Comparison of ENCODE assay signal across 32 mouse cellular contexts in the genomic region with DNA sequence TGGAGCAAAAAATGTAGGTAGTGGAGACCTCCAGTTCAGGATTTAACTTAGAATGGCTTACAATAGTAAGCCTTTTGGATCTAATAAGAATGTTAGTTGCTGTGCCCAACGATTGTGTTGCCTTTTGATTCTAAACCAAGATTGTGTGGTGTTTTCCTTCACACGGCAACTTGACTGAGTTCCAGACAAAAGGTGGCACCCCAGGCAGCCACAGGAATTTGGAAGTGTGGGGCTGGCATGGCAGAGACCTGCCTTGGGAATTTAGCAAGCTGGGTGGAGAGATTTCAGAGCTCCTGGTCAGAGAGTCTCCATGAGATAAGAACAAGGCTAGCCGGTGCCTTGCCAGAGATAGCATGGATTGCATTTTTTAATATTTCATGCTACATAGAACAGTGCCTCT. TPM values are rescaled to one million over a fixed set of nuclear protein-coding genes. Genes with fewer than 3 reads are reported as not detected.
DNase-seq lines count a peak whose midpoint lies in the region; TF ChIP-seq lines count a peak whose summit lies in the region.
"Had no signal": no experiment of that assay in that cellular context is flagged by ENCODE, and none has a peak within 500 bp of the region (broad histone marks: within the 10 kb centered on the region; RNA-seq: fewer than 3 reads in every experiment).

No protein-coding gene starts in this region.

- no peak for TF ChIP-seq POLR2A in heart, adult 2 months (IDR thresholded peaks at IDR 0.05; ENCODE audit: insufficient read depth, low read depth, low read length)

- H3K36me3 ChIP-seq in heart, adult 2 months (ENCODE audit: control insufficient read depth, insufficient read depth, low read length), result no peaks in the 10 kb centered on the region
- H3K36me3 ChIP-seq: forebrain, embryonic 15.5 days; heart, embryonic 10.5 days; heart, embryonic 13.5 days had no signal

- TF ChIP-seq EP300 in heart, adult 2 months (IDR thresholded peaks at IDR 0.05; ENCODE audit: insufficient read depth, low read depth, low read length), result no peak

- no peak overlapping the region for H3K9ac ChIP-seq in heart, adult 2 months (ENCODE audit: low read depth, low read length)
- H3K9ac ChIP-seq: forebrain, embryonic 15.5 days; heart, embryonic 13.5 days; hindbrain, embryonic 14.5 days had no signal

- intact Hi-C loops in left cerebral cortex, postnatal 10 days (cut with DNase I), result no loop called here
- intact Hi-C loops in heart, adult 2 months (cut with DNase I), result loop anchor here (5.0 kb wide), 1 partner anchor 217 kb away; a partner anchor contains a TSS

- no peak for TF ChIP-seq CTCF in heart, adult 2 months (IDR thresholded peaks at IDR 0.05)

- no peaks in the 10 kb centered on the region for H3K27me3 ChIP-seq in heart, adult 2 months (ENCODE audit: control insufficient read depth, insufficient read depth, low read length)
- H3K27me3 ChIP-seq: forebrain, embryonic 15.5 days; heart, embryonic 13.5 days had no signal

- WGBS in heart, adult 2 months, result 30% methylated on average over 3 of the region's 3 CpGs

- H3K79me2 ChIP-seq in heart, adult 2 months (replicated peaks; ENCODE audit: control insufficient read depth, insufficient read depth, low read length), result no peaks in the 10 kb centered on the region

- peak; percentile 75 for DNase-seq in Muller cell, postnatal 12 days (ENCODE audit: inconsistent ontology term)
- DNase-seq in NIH3T3 (ENCODE audit: low read depth), result peak; percentile 25
- peak; percentile 20 for DNase-seq in lung, postnatal 10 days
- peak; percentile 18 to 30 for DNase-seq in lung, postnatal 4 days
- no peak for DNase-seq in left cerebral cortex, postnatal 10 days (ENCODE audit: extremely low spot score in 1 of 2, low spot score in 2 of 2)
- DNase-seq in layer of hippocampus, adult 11-12 months (ENCODE audit: low spot score), result no peak
- DNase-seq in heart, adult 2 months, result no peak
- DNase-seq: adrenal gland, adult 8-10 months; adrenal gland, postnatal 25 days; cerebellum, adult 18-20 months; cerebellum, adult 9-10 months; cerebellum, postnatal 14 days; gastrocnemius, postnatal 25 days; heart, adult 18-20 months; heart, postnatal 14 days; heart, postnatal 4 days had no signal

- H3K4me1 ChIP-seq in heart, adult 2 months (ENCODE audit: control insufficient read depth, insufficient read depth, low read length), result no peaks in the 10 kb centered on the region
- H3K4me1 ChIP-seq: forebrain, embryonic 15.5 days; heart, embryonic 10.5 days; heart, embryonic 13.5 days had no signal

- no peak overlapping the region for H3K27ac ChIP-seq in heart, adult 2 months
- H3K27ac ChIP-seq: forebrain, embryonic 15.5 days; heart, embryonic 10.5 days; heart, embryonic 13.5 days; hindbrain, embryonic 14.5 days; hindbrain, postnatal 0 days had no signal

- no peak overlapping the region for H3K4me3 ChIP-seq in heart, adult 2 months
- H3K4me3 ChIP-seq: forebrain, embryonic 15.5 days; heart, embryonic 10.5 days; heart, embryonic 13.5 days had no signal

RNA-seq across cellular contexts. Expression of a gene that starts 8.3 kb away (rescaled TPM):
- not detected for total RNA-seq in left cerebral cortex, postnatal 10 days (2021)
- not detected for total RNA-seq in heart, adult 2 months (2021)
- polyA plus RNA-seq in heart, adult 2 months (2012; rRNA removed), result not detected in 2 replicates
- total RNA-seq: adrenal gland, adult 8-10 months; adrenal gland, postnatal 25 days; ES-E14; gastrocnemius, adult 8-10 months; gastrocnemius, postnatal 25 days; heart, adult 18-20 months; heart, postnatal 4 days; hindbrain, postnatal 0 days had no signal
- polyA plus RNA-seq: activated CD4-positive, CD25-positive, alpha-beta regulatory T cell, adult 4 months; hindbrain, embryonic 11.5 days; hindbrain, postnatal 0 days; inflammation-experienced regulatory T-cells, adult 6 months had no signal

RNA-seq across cellular contexts. Expression of a gene that starts 19.7 kb away (rescaled TPM):
- total RNA-seq in left cerebral cortex, postnatal 10 days (2021), result not detected
- under 1 TPM in 1 of 2 experiments, not detected in 1; 0.10 TPM for total RNA-seq in heart, adult 2 months (2021)
- polyA plus RNA-seq in heart, adult 2 months (2012; rRNA removed), result 0.18 TPM in 1 of 2 replicates, not detected in the other
- total RNA-seq: adrenal gland, adult 8-10 months; adrenal gland, postnatal 25 days; gastrocnemius, adult 8-10 months; gastrocnemius, postnatal 25 days; heart, postnatal 14 days; heart, postnatal 4 days; hindbrain, postnatal 0 days had no signal
- polyA plus RNA-seq: brain, embryonic 14.5 days; embryonic facial prominence, embryonic 11.5 days; embryonic facial prominence, embryonic 14.5 days; forebrain, embryonic 11.5 days; forebrain, embryonic 15.5 days; gonadal fat pad, adult 2 months; heart, embryonic 10.5 days; heart, embryonic 13.5 days; heart, embryonic 16.5 days; hindbrain, embryonic 14.5 days; hindbrain, postnatal 0 days; inflammation-experienced regulatory T-cells, adult 6 months had no signal

RNA-seq across cellular contexts. Expression of a gene that starts 39.9 kb away (rescaled TPM):
- total RNA-seq in left cerebral cortex, postnatal 10 days (2021), result 10 to 100 TPM; 83.3 to 85.2 TPM
- total RNA-seq in heart, adult 2 months (2021), result 10 to 100 TPM; 65.3 to 66.7 TPM
- polyA plus RNA-seq in heart, adult 2 months (2012; rRNA removed), result 26.4 and 43.7 TPM in 2 replicates

Comparison
In these comparisons a context has a peak if more than half of its experiments do, and no peak if none do; other contexts are left out.
1. DNase-seq: peak in Muller cell, postnatal 12 days (single experiment), NIH3T3 (single experiment), lung, postnatal 10 days (single experiment) and lung, postnatal 4 days (2 of 2); none in left cerebral cortex, postnatal 10 days (0 of 2), layer of hippocampus, adult 11-12 months (single experiment) and heart, adult 2 months (0 of 2).